Mouse (Mus musculus): ENCODE measurements around the gene Mettl27. TPM values are rescaled to one million over a fixed set of nuclear protein-coding genes. Genes with fewer than 3 reads are reported as not detected.
A peak's percentile ranks its signal among the peaks of the same experiment; 100 is the strongest.

The Mettl27 gene
- polyA plus RNA-seq, 1 experiment from 2014 or later: 14.8 TPM

DNA sequence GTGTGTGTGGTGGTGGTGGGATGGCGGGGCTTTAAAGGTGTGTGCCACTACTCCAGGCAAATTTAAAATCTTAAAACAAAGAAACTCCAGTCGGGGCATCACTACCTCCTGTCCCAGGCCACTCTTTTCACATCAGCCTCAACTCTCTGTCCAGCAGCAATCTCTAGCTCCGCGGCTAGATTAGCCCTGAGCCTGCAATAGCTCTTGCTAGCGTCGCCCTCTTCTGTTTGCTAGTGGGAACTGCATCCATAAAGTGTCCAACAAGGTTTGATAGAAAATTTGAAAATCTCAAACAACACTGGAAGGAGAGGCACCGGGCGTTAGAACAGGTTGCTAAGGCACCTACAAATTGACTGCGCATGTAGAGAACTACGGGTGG, 33.3 kb downstream of the Mettl27 start:
- H3K27ac ChIP-seq (replicated peaks): no peak overlapping the region
- peak; percentile 75 for DNase-seq (ENCODE audit: low spot score)
- H3K9me3 ChIP-seq: no peaks in the 10 kb centered on the region
- peaks cover 24% of the 10 kb centered on the region for H3K4me1 ChIP-seq
- H3K36me3 ChIP-seq (replicated peaks): no peaks in the 10 kb centered on the region
- peak overlapping the region; percentile 51 for H3K4me3 ChIP-seq
- WGBS: 6% methylated on average over 10 of the region's 10 CpGs
- peaks cover 19% of the 10 kb centered on the region for H3K27me3 ChIP-seq (replicated peaks; ENCODE audit: low read depth, poor library complexity, severe bottlenecking)

DNA sequence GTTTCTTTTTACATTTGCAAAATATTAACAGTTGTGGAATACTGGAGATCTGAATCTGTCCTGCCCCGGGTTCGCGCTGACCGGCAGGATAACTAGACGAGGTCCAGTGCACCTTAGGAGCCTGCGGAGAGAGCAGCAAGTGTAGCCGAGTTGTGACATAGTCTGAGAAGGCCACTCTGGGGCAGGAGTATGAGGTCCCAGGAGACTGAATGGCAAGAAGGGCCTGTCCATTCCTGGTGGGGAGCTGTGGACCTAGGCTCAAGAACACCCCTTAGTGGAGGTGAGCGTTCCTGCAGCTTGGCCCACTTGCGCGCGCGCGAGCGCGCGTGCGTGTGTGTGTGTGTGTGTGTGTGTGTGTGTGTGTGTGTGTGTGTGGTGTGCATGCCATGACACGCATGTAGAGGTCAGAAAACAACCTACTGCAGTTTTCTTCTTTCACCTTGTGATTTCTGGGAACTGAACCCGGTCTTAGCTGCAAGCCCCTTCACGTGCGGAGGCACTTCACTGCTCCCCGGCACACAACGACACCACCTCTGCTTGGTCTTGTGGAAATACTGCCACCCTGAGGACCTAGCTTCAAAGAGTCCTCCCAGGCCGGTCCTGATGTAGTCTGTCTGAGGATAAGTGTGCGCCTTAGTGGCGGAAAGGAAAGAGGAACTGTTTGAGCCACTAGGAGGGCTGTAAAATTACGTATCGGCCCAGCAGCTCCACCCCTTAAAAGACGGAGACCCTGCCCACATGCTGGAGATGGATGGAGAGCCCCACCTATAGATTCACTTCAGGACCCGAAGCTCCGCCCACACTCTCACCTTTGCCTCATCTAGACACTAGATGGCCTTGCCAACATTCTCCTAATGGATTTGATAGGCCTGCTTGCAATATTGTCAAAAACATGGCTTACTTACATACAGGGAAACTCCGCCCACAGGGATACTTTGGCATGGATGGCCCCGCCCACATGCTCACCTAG, 34.0 kb downstream of the Mettl27 start:
- no peak overlapping the region for H3K27ac ChIP-seq (replicated peaks)
- H3K4me3 ChIP-seq: peak overlapping the region; percentile 51
- peaks cover 24% of the 10 kb centered on the region for H3K4me1 ChIP-seq
- no peaks in the 10 kb centered on the region for H3K9me3 ChIP-seq
- peaks cover 19% of the 10 kb centered on the region for H3K27me3 ChIP-seq (replicated peaks; ENCODE audit: low read depth, poor library complexity, severe bottlenecking)
- no peaks in the 10 kb centered on the region for H3K36me3 ChIP-seq (replicated peaks)
- WGBS: 3% methylated on average over 33 of the region's 33 CpGs
- peak; percentile 65 for DNase-seq (ENCODE audit: low spot score)

GRCm38 (mm10) chr5:134967164-134967944, 35.2 kb downstream of the Mettl27 start:
- H3K4me3 ChIP-seq: no peak overlapping the region
- no peak for DNase-seq (ENCODE audit: low spot score)
- no peaks in the 10 kb centered on the region for H3K9me3 ChIP-seq
- peaks cover 19% of the 10 kb centered on the region for H3K27me3 ChIP-seq (replicated peaks; ENCODE audit: low read depth, poor library complexity, severe bottlenecking)
- peaks cover 24% of the 10 kb centered on the region for H3K4me1 ChIP-seq
- H3K27ac ChIP-seq (replicated peaks): 0 out of 2 replicates have a peak overlapping the region, but pooled peaks have one; percentile 32
- H3K36me3 ChIP-seq (replicated peaks): no peaks in the 10 kb centered on the region
- WGBS: 69% methylated on average over 20 of the region's 20 CpGs

GRCm38 (mm10) chr5:134970671-134971070, 38.5 kb downstream of the Mettl27 start:
- Histone ChIP-seq H3K27ac (replicated peaks) (0 out of 2 replicates have a peak overlapping the region, but pooled peaks have one; percentile 30), H3K36me3 (replicated peaks) (no peaks in the 10 kb centered on the region), H3K4me3 (no peak overlapping the region), H3K27me3 (replicated peaks; ENCODE audit: low read depth, poor library complexity, severe bottlenecking) (peaks cover 18% of the 10 kb centered on the region), H3K9me3 (no peaks in the 10 kb centered on the region), H3K4me1 (peaks cover 22% of the 10 kb centered on the region)
- 64% methylated on average over 8 of the region's 8 CpGs for WGBS
- DNase-seq (ENCODE audit: low spot score): peak; percentile 51

DNA sequence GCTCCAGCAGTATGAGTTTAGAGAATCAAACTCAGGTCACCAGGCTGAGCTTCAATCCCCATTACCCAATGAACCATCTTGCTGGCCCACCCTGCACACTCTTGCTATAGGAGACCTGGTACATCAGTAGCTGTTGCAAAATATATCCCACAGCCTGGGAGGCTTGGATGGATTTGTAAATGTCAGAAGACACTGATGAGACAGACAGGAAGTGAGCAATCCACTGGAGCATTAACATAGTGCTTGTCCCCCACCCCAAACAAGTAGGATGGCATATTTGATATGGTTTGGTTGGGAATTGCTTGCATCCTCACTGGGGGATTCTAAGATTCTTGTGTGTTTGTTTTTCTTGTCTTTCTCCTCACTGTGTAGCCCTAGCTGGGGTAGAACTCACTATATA, 40.9 kb downstream of the Mettl27 start:
- DNase-seq (ENCODE audit: low spot score): no peak
- Histone ChIP-seq H3K9me3 (no peaks in the 10 kb centered on the region), H3K4me1 (no peaks in the 10 kb centered on the region), H3K4me3 (no peak overlapping the region), H3K36me3 (replicated peaks) (no peaks in the 10 kb centered on the region), H3K27ac (replicated peaks) (no peak overlapping the region), H3K27me3 (replicated peaks; ENCODE audit: low read depth, poor library complexity, severe bottlenecking) (no peaks in the 10 kb centered on the region)

DNA sequence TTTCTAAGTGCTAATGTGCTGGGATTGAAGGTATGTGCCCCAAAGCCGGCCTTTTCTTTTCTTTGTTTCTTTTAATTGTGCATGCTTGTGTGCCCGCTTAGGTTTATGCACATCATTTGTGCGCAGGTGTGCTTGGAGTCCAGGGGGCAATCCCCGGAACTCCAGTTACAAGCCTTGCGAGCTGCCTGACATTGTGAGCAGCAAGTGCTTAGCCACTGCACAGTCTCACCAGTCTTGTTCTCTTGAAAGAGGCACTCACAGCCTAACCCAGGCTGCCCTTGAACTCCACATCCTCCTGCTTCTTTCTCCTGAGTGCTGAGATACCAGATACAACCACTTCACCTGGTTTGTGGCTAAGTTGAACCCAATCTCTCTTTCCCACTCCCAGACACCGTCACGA, 41.4 kb downstream of the Mettl27 start:
- H3K9me3 ChIP-seq: no peaks in the 10 kb centered on the region
- DNase-seq (ENCODE audit: low spot score): no peak
- WGBS: 88% methylated on average over 7 of the region's 7 CpGs

DNA sequence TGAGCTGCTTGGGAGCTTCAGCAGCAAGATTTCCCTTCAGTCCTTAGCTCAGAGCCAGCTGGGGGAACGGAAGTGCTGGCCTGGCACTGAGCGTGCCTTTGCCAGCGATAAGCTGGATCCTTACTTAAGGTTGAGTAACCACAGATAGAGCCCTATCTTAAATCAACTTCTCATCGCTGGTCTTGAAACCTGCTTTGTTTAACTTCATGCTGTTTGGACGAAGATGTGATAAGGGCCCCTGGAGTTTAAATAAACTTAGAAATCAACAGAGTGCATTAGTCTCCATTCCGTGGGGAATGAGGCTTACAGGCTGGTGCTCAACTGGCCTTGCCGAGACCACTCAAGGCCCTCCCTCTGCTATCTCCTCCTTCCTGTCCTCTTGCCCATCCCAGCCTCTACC, 42.1 kb downstream of the Mettl27 start:
- WGBS: 67% methylated on average over 7 of the region's 7 CpGs
- H3K4me1 ChIP-seq: no peaks in the 10 kb centered on the region
- DNase-seq (ENCODE audit: low spot score): no peak
- no peak overlapping the region for H3K4me3 ChIP-seq
- H3K9me3 ChIP-seq: no peaks in the 10 kb centered on the region
- H3K27me3 ChIP-seq (replicated peaks; ENCODE audit: low read depth, poor library complexity, severe bottlenecking): no peaks in the 10 kb centered on the region
- no peaks in the 10 kb centered on the region for H3K36me3 ChIP-seq (replicated peaks)
- H3K27ac ChIP-seq (replicated peaks): no peak overlapping the region

More for the DNA sequence above, 41.4 kb downstream of the Mettl27 start:
- Histone ChIP-seq H3K4me3 (no peak overlapping the region), H3K27me3 (replicated peaks; ENCODE audit: low read depth, poor library complexity, severe bottlenecking) (no peaks in the 10 kb centered on the region), H3K36me3 (replicated peaks) (no peaks in the 10 kb centered on the region), H3K4me1 (no peaks in the 10 kb centered on the region), H3K27ac (replicated peaks) (no peak overlapping the region)

DNA sequence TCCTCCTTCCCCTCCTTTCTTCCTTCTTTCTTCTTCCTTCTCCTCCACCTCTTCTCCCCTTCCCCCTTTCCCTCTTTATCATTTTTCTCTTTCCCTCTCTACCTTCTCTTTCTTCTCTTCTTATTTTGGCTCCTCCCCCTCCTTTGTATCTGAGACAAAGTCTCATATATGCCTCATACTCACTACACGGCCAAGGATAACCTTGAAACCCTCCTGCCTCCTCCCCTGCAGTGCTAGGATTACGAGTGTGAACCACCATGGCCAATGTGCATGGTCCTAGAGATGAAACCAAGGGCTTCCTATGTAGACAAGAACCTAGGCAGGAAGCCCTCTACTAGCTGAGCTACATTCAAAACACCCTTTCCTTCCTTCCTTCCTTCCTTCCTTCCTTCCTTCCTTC, 42.8 kb downstream of the Mettl27 start:
- Histone ChIP-seq H3K9me3 (no peaks in the 10 kb centered on the region), H3K27ac (replicated peaks) (no peak overlapping the region), H3K36me3 (replicated peaks) (no peaks in the 10 kb centered on the region), H3K27me3 (replicated peaks; ENCODE audit: low read depth, poor library complexity, severe bottlenecking) (no peaks in the 10 kb centered on the region), H3K4me1 (no peaks in the 10 kb centered on the region), H3K4me3 (no peak overlapping the region)
- DNase-seq (ENCODE audit: low spot score): no peak
- WGBS: 70% methylated on average over 2 of the region's 2 CpGs

DNA sequence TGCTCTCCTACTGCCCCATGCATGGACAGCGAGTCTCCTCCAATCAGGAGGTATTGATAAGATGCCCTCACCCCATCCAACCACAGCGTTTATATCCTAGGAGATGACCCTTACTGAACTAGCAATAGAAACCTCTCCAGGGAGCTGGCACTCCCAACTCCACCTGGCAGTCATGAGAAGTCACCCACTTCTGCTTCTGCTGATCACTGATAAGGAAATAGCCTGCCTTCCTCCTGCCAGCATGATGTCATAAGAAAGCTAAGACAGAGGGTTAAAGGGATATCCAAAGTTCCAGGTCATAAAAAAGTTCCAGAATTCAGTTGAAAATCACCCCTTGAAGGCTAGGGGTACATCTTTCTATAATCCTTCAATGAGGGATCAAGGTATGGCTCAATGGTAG, 44.0 kb downstream of the Mettl27 start:
- Histone ChIP-seq H3K4me1 (peaks cover 3% of the 10 kb centered on the region; the same call in 1 of the 2 replicates), H3K27ac (replicated peaks) (no peak overlapping the region), H3K27me3 (replicated peaks; ENCODE audit: low read depth, poor library complexity, severe bottlenecking) (no peaks in the 10 kb centered on the region), H3K36me3 (replicated peaks) (no peaks in the 10 kb centered on the region), H3K9me3 (no peaks in the 10 kb centered on the region), H3K4me3 (no peak overlapping the region)
- no peak for DNase-seq (ENCODE audit: low spot score)
- WGBS: 90% methylated on average over 2 of the region's 2 CpGs

- no peak overlapping the region for H3K27ac ChIP-seq (replicated peaks)
- no peaks in the 10 kb centered on the region for H3K9me3 ChIP-seq
- no peak overlapping the region for H3K4me3 ChIP-seq
- no peak for DNase-seq (ENCODE audit: low spot score)
- H3K4me1 ChIP-seq: peaks cover 5% of the 10 kb centered on the region
- no peaks in the 10 kb centered on the region for H3K36me3 ChIP-seq (replicated peaks)
- 86% methylated on average over 14 of the region's 14 CpGs for WGBS
- H3K27me3 ChIP-seq (replicated peaks; ENCODE audit: low read depth, poor library complexity, severe bottlenecking): no peaks in the 10 kb centered on the region
Measured at GRCm38 (mm10) chr5:134976577-134977250, 44.5 kb downstream of the Mettl27 start.

DNA sequence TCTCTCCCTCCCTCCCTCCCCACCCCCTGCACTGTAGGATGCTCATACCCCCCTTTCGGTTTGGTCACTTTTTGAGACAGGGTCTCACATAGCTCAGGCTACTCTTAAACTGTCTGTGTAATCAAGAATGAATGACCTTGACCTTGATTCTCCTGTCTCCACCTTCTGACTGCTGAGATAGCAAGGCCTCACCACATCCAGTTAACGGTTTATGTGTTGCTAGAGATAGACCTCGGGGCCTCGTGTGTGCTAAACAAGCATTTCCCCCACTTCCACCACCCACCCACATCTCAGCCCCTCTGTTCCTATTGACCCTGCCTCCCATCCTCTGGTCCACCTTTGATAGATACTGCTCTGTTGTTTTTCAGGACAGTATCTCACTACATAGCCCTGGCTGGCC, 45.7 kb downstream of the Mettl27 start:
- no peak for DNase-seq (ENCODE audit: low spot score)
- H3K9me3 ChIP-seq: no peaks in the 10 kb centered on the region
- H3K4me1 ChIP-seq: peaks cover 6% of the 10 kb centered on the region
- H3K4me3 ChIP-seq: no peak overlapping the region
- 93% methylated on average over 4 of the region's 4 CpGs for WGBS
- no peak overlapping the region for H3K27ac ChIP-seq (replicated peaks)
- no peaks in the 10 kb centered on the region for H3K36me3 ChIP-seq (replicated peaks)
- no peaks in the 10 kb centered on the region for H3K27me3 ChIP-seq (replicated peaks; ENCODE audit: low read depth, poor library complexity, severe bottlenecking)

DNA sequence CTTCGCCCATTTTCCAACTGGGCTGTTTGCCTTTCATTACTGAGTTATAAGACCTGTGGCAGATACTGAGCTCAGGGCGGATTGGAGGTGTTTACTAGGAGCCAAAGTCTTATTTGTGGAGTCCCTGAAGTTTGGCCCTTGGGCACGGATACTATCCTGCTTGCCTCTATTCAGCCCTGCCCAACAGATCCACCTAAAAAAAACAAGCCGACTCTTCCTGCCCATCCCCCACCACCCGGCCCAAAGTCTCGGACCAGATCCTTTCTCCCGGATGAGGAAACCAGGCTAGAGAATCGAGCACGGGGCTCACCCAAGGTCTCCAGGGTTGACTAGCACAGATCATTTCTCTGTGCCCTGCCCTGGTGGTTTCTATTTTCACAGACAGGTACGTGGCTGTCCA, 49.0 kb downstream of the Mettl27 start:
- DNase-seq (ENCODE audit: low spot score): no peak
- 52% methylated on average over 10 of the region's 10 CpGs for WGBS

More for the DNA sequence above, 49.0 kb downstream of the Mettl27 start:
- peaks cover 39% of the 10 kb centered on the region for H3K4me1 ChIP-seq
- no peaks in the 10 kb centered on the region for H3K9me3 ChIP-seq
- H3K27me3 ChIP-seq (replicated peaks; ENCODE audit: low read depth, poor library complexity, severe bottlenecking): peaks cover 31% of the 10 kb centered on the region
- no peak overlapping the region for H3K4me3 ChIP-seq
- H3K36me3 ChIP-seq (replicated peaks): no peaks in the 10 kb centered on the region
- H3K27ac ChIP-seq (replicated peaks): no peak overlapping the region
